Mouse (Mus musculus) kidney, embryonic 14.5 days (tissue): Measurements from ENCODE around the gene Art4. TPM values are rescaled to one million over a fixed set of nuclear protein-coding genes. Genes with fewer than 3 reads are reported as not detected.
A peak's percentile ranks its signal among the peaks of the same experiment; 100 is the strongest.

ENCODE experiments used
- ATAC-seq: fragments of 200-750 bp; cut with Nextera tagmentation; 2 replicates; pipeline ENCODE4 v1.8.0; 2017; ENCODE audit warnings: moderate number of reproducible peaks, mild to moderate bottlenecking, moderate TSS enrichment, moderate library complexity; ENCODE audit not compliant: low FRiP score, low TSS enrichment
- H3K27ac ChIP-seq: fragments of 300-500 bp; sonication (generic); 2 replicates; pipeline ENCODE4 v1.5.1; 2014; ENCODE audit warnings: low read depth, mild to moderate bottlenecking, low read length, moderate library complexity, mixed read lengths
- H3K27me3 ChIP-seq: fragments of 300-500 bp; sonication (generic); 2 replicates; pipeline ENCODE4 v1.6.1; 2014; ENCODE audit warnings: mild to moderate bottlenecking, low read length; ENCODE audit not compliant: control insufficient read depth, insufficient read depth
- H3K36me3 ChIP-seq: fragments of 300-500 bp; sonication (generic); 2 replicates; pipeline ENCODE4 v1.6.1; 2014; ENCODE audit warnings: low read length, mixed read lengths; ENCODE audit not compliant: control insufficient read depth, insufficient read depth
- H3K4me1 ChIP-seq: fragments of 300-500 bp; sonication (generic); 2 replicates; pipeline ENCODE4 v1.6.1; 2014; ENCODE audit warnings: low read length, mixed read lengths; ENCODE audit not compliant: control insufficient read depth, insufficient read depth
- H3K4me2 ChIP-seq: fragments of 300-500 bp; sonication (generic); replicated peaks from 2 replicates; pipeline ENCODE4 v1.6.1; 2014; ENCODE audit warnings: low read depth, mild to moderate bottlenecking, low read length
- H3K4me3 ChIP-seq: fragments of 300-500 bp; sonication (generic); 2 replicates; pipeline ENCODE4 v1.5.1; 2014; ENCODE audit warnings: mild to moderate bottlenecking, low read length
- H3K9ac ChIP-seq: fragments of 300-500 bp; sonication (generic); 2 replicates; pipeline ENCODE4 v1.6.1; 2014; ENCODE audit warnings: low read depth, mild to moderate bottlenecking, low read length, moderate library complexity
- H3K9me3 ChIP-seq: fragments of 300-500 bp; sonication (generic); 2 replicates; pipeline ENCODE4 v1.6.1; 2016; ENCODE audit warnings: low read length; ENCODE audit not compliant: control insufficient read depth
- WGBS: fragments of 180-500 bp; shearing (Covaris S2); extraction: QIAGEN DNeasy Blood & Tissue Kit; methylation state at CpG from one replicate; pipeline ENCODE4 v1.1.7; 2014; 5-methylcytosine and 5-hydroxymethylcytosine counted together
- polyA plus RNA-seq: library from polyadenylated mRNA; unstranded; fragments of >200 nt; fragmentation: Nextera tagmentation; extraction: Ambion mirVana; gene quantifications from 2 replicates; pipeline ENCODE4 v1.2.1, GENCODE M21; 2014

Art4 gene
- polyA plus RNA-seq, 1 experiment from 2014 or later, result 2.2 TPM

DNA sequence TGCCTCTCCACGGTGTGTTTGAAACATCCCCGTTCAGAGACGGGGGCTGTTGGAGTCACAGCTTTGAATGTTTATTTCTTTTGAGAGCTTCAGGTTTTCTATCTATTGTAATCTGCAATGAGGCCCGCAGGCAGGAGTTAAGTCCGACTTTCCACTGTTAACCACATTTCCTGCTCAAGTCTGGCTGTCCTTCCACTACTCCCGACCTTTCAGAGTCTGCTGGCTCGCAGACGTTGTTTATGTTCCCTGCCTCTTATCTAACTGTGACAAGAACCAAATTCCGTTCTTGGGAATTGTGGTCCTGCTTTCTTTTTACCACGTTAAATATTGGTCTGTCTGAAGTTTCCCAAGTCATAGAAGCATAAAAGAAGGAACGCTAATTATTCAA lies 334 bp upstream of the Art4 start:
- no peak overlapping the region; the same call in 1 of the 2 replicates for H3K4me2 ChIP-seq
- no peak overlapping the region for H3K4me3 ChIP-seq
- no peaks in the 10 kb centered on the region for H3K27me3 ChIP-seq
- peaks cover 3% of the 10 kb centered on the region for H3K4me1 ChIP-seq
- 29% methylated on average over 11 of the region's 11 CpGs for WGBS
- no peaks in the 10 kb centered on the region for H3K9me3 ChIP-seq
- H3K9ac ChIP-seq, result no peak overlapping the region
- H3K36me3 ChIP-seq, result no peaks in the 10 kb centered on the region
- no peak; the same call in 1 of the 2 replicates for ATAC-seq
- H3K27ac ChIP-seq, result peak overlapping the region; percentile 67

- WGBS, result 48% methylated on average over 14 of the region's 14 CpGs
Observed at GRCm38 (mm10) chr6:136856071-136856636, 1.4 kb downstream of the Art4 start.

DNA sequence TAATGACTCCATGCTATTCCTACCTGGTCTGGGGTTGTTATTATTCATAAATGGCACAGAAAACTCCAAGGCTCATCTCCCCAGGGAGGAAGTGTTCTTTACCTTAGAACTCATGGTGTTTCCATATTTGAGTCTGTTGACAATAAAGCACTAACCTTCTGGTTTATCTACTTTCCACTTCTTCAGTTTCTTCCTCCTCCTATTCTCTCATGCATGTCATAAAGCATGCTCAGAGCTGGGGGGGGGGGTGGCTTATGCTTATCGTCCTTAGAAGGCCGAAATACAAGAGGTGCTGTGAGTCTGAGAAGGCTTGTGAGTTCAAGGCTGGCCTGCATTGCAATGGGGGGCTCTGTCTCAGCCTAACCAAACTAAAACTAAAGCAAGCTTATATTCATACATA lies 2.4 kb downstream of the Art4 start:
- Histone ChIP-seq H3K4me3 (no peak overlapping the region), H3K9me3 (no peaks in the 10 kb centered on the region), H3K27me3 (no peaks in the 10 kb centered on the region), H3K36me3 (no peaks in the 10 kb centered on the region), H3K9ac (no peak overlapping the region), H3K4me1 (peaks cover 6% of the 10 kb centered on the region), H3K4me2 (no peak overlapping the region), H3K27ac (no peak overlapping the region)
- no peak for ATAC-seq
- WGBS, result 76% methylated on average over 2 of the region's 2 CpGs

More at GRCm38 (mm10) chr6:136856071-136856636, 1.4 kb downstream of the Art4 start:
- Histone ChIP-seq H3K4me2 (0 out of 2 replicates have a peak overlapping the region, but pooled peaks have one; percentile 13), H3K4me1 (peaks cover 6% of the 10 kb centered on the region), H3K4me3 (no peak overlapping the region), H3K27ac (no peak overlapping the region), H3K27me3 (no peaks in the 10 kb centered on the region), H3K9ac (no peak overlapping the region), H3K9me3 (no peaks in the 10 kb centered on the region), H3K36me3 (no peaks in the 10 kb centered on the region)
- no peak for ATAC-seq

GRCm38 (mm10) chr6:136854361-136854781 lies 3.2 kb downstream of the Art4 start:
- 76% methylated on average over 11 of the region's 11 CpGs for WGBS
- no peak overlapping the region for H3K4me3 ChIP-seq
- H3K27me3 ChIP-seq, result no peaks in the 10 kb centered on the region
- ATAC-seq, result no peak
- H3K4me2 ChIP-seq, result no peak overlapping the region
- peaks cover 4% of the 10 kb centered on the region for H3K4me1 ChIP-seq
- H3K36me3 ChIP-seq, result no peaks in the 10 kb centered on the region
- no peak overlapping the region for H3K9ac ChIP-seq
- H3K27ac ChIP-seq, result no peak overlapping the region
- no peaks in the 10 kb centered on the region for H3K9me3 ChIP-seq

- H3K4me1 ChIP-seq, result peaks cover 4% of the 10 kb centered on the region; the same call in 1 of the 2 replicates
- no peaks in the 10 kb centered on the region for H3K27me3 ChIP-seq
- H3K9ac ChIP-seq, result no peak overlapping the region
- H3K4me3 ChIP-seq, result no peak overlapping the region
- ATAC-seq, result no peak; the same call in 1 of the 2 replicates
- peak overlapping the region; percentile 55; the same call in 1 of the 2 replicates for H3K27ac ChIP-seq
- no peaks in the 10 kb centered on the region for H3K9me3 ChIP-seq
- WGBS, result 49% methylated on average over 3 of the region's 3 CpGs
- no peaks in the 10 kb centered on the region for H3K36me3 ChIP-seq
- H3K4me2 ChIP-seq, result no peak overlapping the region
Observed at GRCm38 (mm10) chr6:136852762-136853161, 4.8 kb downstream of the Art4 start.

GRCm38 (mm10) chr6:136852348-136852747 lies 5.2 kb downstream of the Art4 start:
- H3K4me2 ChIP-seq, result no peak overlapping the region
- no peaks in the 10 kb centered on the region for H3K9me3 ChIP-seq
- no peak overlapping the region for H3K4me3 ChIP-seq
- H3K27ac ChIP-seq, result peak overlapping the region; percentile 55; the same call in 1 of the 2 replicates
- peaks cover 4% of the 10 kb centered on the region; the same call in 1 of the 2 replicates for H3K4me1 ChIP-seq
- peak; percentile 28; the same call in 1 of the 2 replicates for ATAC-seq
- no peaks in the 10 kb centered on the region for H3K36me3 ChIP-seq
- no peak overlapping the region for H3K9ac ChIP-seq
- 75% methylated on average over 4 of the region's 4 CpGs for WGBS
- no peaks in the 10 kb centered on the region for H3K27me3 ChIP-seq

- Histone ChIP-seq H3K27ac (no peak overlapping the region), H3K36me3 (no peaks in the 10 kb centered on the region), H3K4me1 (peaks cover 4% of the 10 kb centered on the region; the same call in 1 of the 2 replicates), H3K9ac (no peak overlapping the region), H3K9me3 (no peaks in the 10 kb centered on the region), H3K4me3 (no peak overlapping the region), H3K4me2 (no peak overlapping the region), H3K27me3 (no peaks in the 10 kb centered on the region)
- no peak for ATAC-seq
- 73% methylated on average over 6 of the region's 6 CpGs for WGBS
Observed at GRCm38 (mm10) chr6:136850267-136850666, 7.3 kb downstream of the Art4 start.

DNA sequence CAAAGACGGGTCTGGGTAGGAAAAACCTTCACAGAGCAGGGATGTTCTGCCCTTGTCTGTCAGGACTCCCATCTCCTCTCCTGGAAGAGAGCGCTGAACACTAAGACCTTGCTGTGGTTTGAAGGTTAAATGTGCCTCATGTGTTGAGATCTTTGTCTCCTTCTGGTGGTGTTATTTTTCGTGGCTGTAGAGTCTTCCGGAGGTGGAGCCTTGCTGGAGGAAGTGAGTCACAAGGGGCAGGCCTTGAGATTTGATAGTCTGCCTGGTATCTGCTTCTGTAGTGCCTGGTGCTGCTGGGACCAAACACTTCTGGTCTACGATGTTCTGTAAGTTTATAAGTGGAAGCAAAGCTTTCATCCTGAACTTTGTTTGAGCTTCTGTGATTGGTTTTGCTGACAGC lies 8.6 kb downstream of the Art4 start:
- no peaks in the 10 kb centered on the region for H3K27me3 ChIP-seq
- H3K36me3 ChIP-seq, result no peaks in the 10 kb centered on the region
- WGBS, result 89% methylated on average over 5 of the region's 5 CpGs
- H3K27ac ChIP-seq, result no peak overlapping the region
- H3K4me3 ChIP-seq, result no peak overlapping the region
- peaks cover 4% of the 10 kb centered on the region; the same call in 1 of the 2 replicates for H3K4me1 ChIP-seq
- H3K9me3 ChIP-seq, result no peaks in the 10 kb centered on the region
- H3K9ac ChIP-seq, result no peak overlapping the region
- ATAC-seq, result no peak
- no peak overlapping the region for H3K4me2 ChIP-seq

DNA sequence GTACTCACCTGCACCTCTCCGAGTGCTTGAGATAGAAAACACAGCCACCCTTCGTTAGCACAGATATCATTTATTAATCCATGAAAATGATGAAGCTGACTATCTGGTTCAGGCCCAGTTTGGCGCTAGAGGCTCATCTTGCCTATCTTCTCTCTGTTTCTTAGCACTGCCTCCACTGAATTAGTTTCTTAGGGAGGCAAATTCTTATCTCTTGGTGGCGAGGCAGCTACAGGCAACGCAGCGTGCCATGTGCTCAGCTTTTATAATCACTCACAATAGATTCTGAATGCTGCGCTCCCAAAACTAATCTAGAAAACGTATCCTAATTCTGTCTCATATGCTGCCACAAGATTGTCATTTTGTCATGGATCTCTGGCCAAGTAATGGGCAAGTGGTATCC lies 9.1 kb downstream of the Art4 start:
- Histone ChIP-seq H3K9ac (no peak overlapping the region), H3K4me1 (peaks cover 4% of the 10 kb centered on the region; the same call in 1 of the 2 replicates), H3K4me3 (no peak overlapping the region), H3K4me2 (no peak overlapping the region), H3K27me3 (no peaks in the 10 kb centered on the region), H3K27ac (no peak overlapping the region), H3K9me3 (no peaks in the 10 kb centered on the region), H3K36me3 (no peaks in the 10 kb centered on the region)
- 90% methylated on average over 8 of the region's 8 CpGs for WGBS
- ATAC-seq, result no peak
